Mouse (Mus musculus) liver, embryonic 15.5 days (tissue): ENCODE data around the gene AI837181. TPM values are rescaled to one million over a fixed set of nuclear protein-coding genes. Genes with fewer than 3 reads are reported as not detected.

Source experiments
- ATAC-seq: fragments of 200-750 bp; cut with Nextera tagmentation; 2 replicates; pipeline ENCODE4 v1.8.0; 2017; ENCODE audit warnings: moderate number of reproducible peaks, mild to moderate bottlenecking, moderate library complexity; ENCODE audit not compliant: insufficient read depth
- H3K27ac ChIP-seq: fragments of 300-500 bp; sonication (generic); replicated peaks from 2 replicates; pipeline ENCODE4 v1.5.1; 2015; ENCODE audit warnings: mild to moderate bottlenecking, inconsistent platforms
- H3K27me3 ChIP-seq: fragments of 300-500 bp; sonication (generic); 2 replicates; pipeline ENCODE4 v1.6.1; 2015; ENCODE audit warnings: mild to moderate bottlenecking, inconsistent platforms
- H3K36me3 ChIP-seq: fragments of 300-500 bp; sonication (generic); replicated peaks from 2 replicates; pipeline ENCODE4 v1.6.1; 2015; ENCODE audit warnings: moderate library complexity, mild to moderate bottlenecking, inconsistent platforms
- H3K4me1 ChIP-seq: fragments of 300-500 bp; sonication (generic); replicated peaks from 2 replicates; pipeline ENCODE4 v1.6.1; 2015; ENCODE audit warnings: inconsistent platforms
- H3K4me2 ChIP-seq: fragments of 300-500 bp; sonication (generic); 2 replicates; pipeline ENCODE4 v1.6.1; 2015; ENCODE audit warnings: moderate library complexity, mild to moderate bottlenecking, inconsistent platforms
- H3K4me3 ChIP-seq: fragments of 300-500 bp; sonication (generic); replicated peaks from 2 replicates; pipeline ENCODE4 v1.5.1; 2015; ENCODE audit warnings: mild to moderate bottlenecking, inconsistent platforms
- H3K9ac ChIP-seq: fragments of 300-500 bp; sonication (generic); 2 replicates; pipeline ENCODE4 v1.6.1; 2015; ENCODE audit warnings: moderate library complexity, mild to moderate bottlenecking, inconsistent platforms
- H3K9me3 ChIP-seq: fragments of 300-500 bp; sonication (generic); replicated peaks from 2 replicates; pipeline ENCODE4 v1.6.1; 2016; ENCODE audit warnings: inconsistent platforms
- WGBS: fragments of 180-500 bp; shearing (Covaris S2); methylation state at CpG from one replicate; pipeline ENCODE4 v1.1.7; 2015; ENCODE audit warnings: mixed read lengths; ENCODE audit not compliant: insufficient replicate concordance; 5-methylcytosine and 5-hydroxymethylcytosine counted together
- polyA plus RNA-seq: library from polyadenylated mRNA; unstranded; fragments of >200 nt; fragmentation: Nextera tagmentation; extraction: Ambion mirVana; gene quantifications from 2 replicates; pipeline ENCODE4 v1.2.1, GENCODE M21; 2015

Gene AI837181
- polyA plus RNA-seq, 1 experiment from 2014 or later: 17.6 TPM

DNA sequence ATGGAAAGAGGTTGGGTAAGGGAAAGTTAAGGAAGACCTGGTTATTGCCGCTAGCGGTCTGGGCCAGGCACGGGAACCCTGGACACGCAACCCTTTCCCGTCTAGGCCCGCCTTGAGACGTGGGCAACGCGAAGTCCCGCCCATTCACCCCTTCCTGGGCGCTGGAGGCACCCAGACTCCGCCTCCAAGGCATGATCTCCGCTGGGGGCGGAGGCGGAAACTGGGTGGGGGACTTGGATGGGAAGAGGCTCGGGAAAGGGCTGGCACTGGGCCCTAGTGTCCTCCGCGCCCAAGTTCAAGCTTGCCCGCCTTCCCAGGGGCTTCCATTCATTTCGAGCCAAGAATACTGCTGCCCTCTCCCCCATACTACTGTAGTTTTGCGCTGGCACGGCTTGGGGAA, 48.8 kb downstream of the AI837181 start, which contains the start of gene Efemp2:
Efemp2 (plus strand) TSS at position 235 of the 400 bp plus-strand sequence.
- Histone ChIP-seq H3K36me3 (no peaks in the 10 kb centered on the region), H3K4me1 (peaks cover 23% of the 10 kb centered on the region), H3K4me2 (peak within 1 kb of the TSS; percentile 79), H3K9ac (peak within 1 kb of the TSS; percentile 37; the same call in 1 of the 2 replicates), H3K27ac (0 out of 2 replicates have a peak within 1 kb of the TSS, but pooled peaks have one; percentile 24), H3K27me3 (peaks cover 61% of the 10 kb centered on the region), H3K9me3 (no peaks in the 10 kb centered on the region), H3K4me3 (peak within 1 kb of the TSS; percentile 53)
- 6% methylated on average over 22 of the region's 22 CpGs for WGBS
- peak; percentile 64; the same call in 1 of the 2 replicates for ATAC-seq

DNA sequence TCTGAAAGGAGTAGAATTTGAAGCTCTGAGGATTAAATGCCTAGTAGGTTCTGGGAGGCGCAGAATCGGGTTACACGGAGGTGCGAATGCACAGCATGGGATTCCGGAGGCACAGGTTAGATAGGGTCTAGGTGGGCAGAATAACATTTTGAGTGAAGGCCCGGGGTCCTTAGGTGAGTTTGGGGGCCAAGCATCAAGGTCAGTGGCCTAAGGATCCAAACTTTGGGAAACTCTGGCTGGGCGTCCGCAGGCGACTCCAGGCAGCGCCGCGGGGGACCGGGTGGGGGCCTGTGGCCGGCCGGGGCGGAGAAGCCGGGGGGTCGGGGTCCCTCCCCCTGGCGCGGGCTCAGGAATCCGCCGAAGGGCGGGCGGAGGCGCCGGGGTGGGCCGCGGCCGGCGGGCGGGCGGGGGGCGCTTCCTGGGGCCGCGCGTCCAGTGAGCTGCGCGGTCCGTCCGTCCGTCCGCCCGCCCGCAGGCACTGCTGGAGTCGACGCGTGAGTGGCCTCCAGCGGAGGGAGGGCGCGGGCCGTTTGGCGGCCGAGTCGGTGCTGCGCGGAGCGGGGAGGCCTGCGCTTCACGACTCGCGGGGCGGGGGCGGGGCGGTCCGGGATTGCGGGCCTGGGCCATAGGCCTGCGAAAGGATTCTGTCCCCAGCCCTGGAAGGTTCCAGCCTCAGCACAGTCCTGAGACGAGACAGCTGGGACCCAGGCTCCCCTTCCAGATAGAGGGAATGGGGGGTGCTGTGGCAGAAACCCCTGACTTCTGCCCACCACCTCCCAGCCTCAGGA, 49.5 kb downstream of the AI837181 start:
- 0 out of 2 replicates have a peak, but pooled peaks have one; percentile 8 for ATAC-seq
- 2% methylated on average over 59 of the region's 68 CpGs for WGBS

DNA sequence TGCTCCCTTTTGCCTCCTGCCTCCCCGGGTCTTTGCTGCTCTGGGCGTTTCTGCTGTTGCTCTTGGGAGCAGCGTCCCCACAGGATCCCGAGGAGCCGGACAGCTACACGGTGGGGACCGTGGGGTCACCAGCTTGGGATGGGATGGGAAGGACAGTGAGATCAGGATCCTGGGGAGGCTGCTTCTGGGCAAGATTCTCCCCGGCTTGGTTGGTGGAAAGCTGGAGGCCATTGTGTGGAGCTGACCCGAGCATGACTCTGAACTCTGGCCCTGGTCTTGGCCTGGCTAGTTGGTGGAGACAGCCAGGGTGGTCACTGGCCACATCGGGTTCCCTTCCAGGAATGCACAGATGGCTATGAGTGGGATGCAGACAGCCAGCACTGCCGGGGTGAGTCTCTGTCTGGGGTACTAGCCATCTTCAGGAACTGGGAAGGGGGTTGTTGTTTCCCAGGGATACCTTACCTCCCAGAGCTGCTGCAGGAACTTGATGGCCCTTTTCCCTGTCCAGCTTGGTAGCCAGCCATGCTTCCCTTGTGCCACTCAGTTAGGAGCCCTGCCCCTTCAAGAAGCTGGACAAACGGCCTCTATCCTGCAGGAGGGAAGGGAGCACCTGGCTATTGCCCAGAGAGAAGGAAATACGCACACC, 50.2 kb downstream of the AI837181 start:
- Histone ChIP-seq H3K27me3 (peaks cover 49% of the 10 kb centered on the region), H3K4me2 (peak overlapping the region; percentile 79), H3K9ac (peak overlapping the region; percentile 37; the same call in 1 of the 2 replicates), H3K4me3 (peak overlapping the region; percentile 53), H3K9me3 (no peaks in the 10 kb centered on the region), H3K4me1 (peaks cover 23% of the 10 kb centered on the region), H3K36me3 (no peaks in the 10 kb centered on the region), H3K27ac (0 out of 2 replicates have a peak overlapping the region, but pooled peaks have one; percentile 24)
- WGBS: 40% methylated on average over 13 of the region's 13 CpGs
- 0 out of 2 replicates have a peak, but pooled peaks have one; percentile 11 for ATAC-seq

More for the DNA sequence above, 49.5 kb downstream of the AI837181 start:
- Histone ChIP-seq H3K36me3 (no peaks in the 10 kb centered on the region), H3K27me3 (peaks cover 55% of the 10 kb centered on the region), H3K4me2 (peak overlapping the region; percentile 79), H3K27ac (0 out of 2 replicates have a peak overlapping the region, but pooled peaks have one; percentile 24), H3K9me3 (no peaks in the 10 kb centered on the region), H3K9ac (peak overlapping the region; percentile 37; the same call in 1 of the 2 replicates), H3K4me1 (peaks cover 23% of the 10 kb centered on the region), H3K4me3 (peak overlapping the region; percentile 53)

Other genes starting within 250 kb of the AI837181 start
- 8.6 TPM in 2 replicates for gene Pacs1, start 152.0 kb upstream of the AI837181 start, polyA plus RNA-seq
- gene Sf3b2, start 129.7 kb upstream of the AI837181 start, polyA plus RNA-seq: 113 and 114 TPM in 2 replicates
- 0.06 and 0.09 TPM in 2 replicates for gene Gal3st3, start 126.8 kb upstream of the AI837181 start, polyA plus RNA-seq
- gene Catsper1, start 89.4 kb upstream of the AI837181 start, polyA plus RNA-seq: not detected in 2 replicates
- gene Cst6, start 75.6 kb upstream of the AI837181 start, polyA plus RNA-seq: not detected in 2 replicates
- gene Eif1ad, start 58.4 kb upstream of the AI837181 start, polyA plus RNA-seq: 26.0 and 26.5 TPM in 2 replicates
- gene Banf1, start 58.0 kb upstream of the AI837181 start, polyA plus RNA-seq: 216 and 231 TPM in 2 replicates
- 26.5 and 31.5 TPM in 2 replicates for gene Sart1, start 36.4 kb upstream of the AI837181 start, polyA plus RNA-seq
- gene Tsga10ip, start 22.6 kb upstream of the AI837181 start, polyA plus RNA-seq: 0.46 TPM in 1 of 2 replicates, not detected in the other
- gene Drap1, start 165 bp upstream of the AI837181 start, polyA plus RNA-seq: 61.1 and 64.6 TPM in 2 replicates
- gene Fosl1, start 22.4 kb downstream of the AI837181 start, polyA plus RNA-seq: not detected in 2 replicates
- 1.6 TPM in 2 replicates for gene Ccdc85b, start 32.8 kb downstream of the AI837181 start, polyA plus RNA-seq
- gene Fibp, start 35.5 kb downstream of the AI837181 start, polyA plus RNA-seq: 25.3 and 28.6 TPM in 2 replicates
- gene Ctsw, start 43.4 kb downstream of the AI837181 start, polyA plus RNA-seq: 0.53 and 0.54 TPM in 2 replicates
- gene Efemp2, start 48.8 kb downstream of the AI837181 start, polyA plus RNA-seq: 16.0 and 17.5 TPM in 2 replicates
- gene Mus81, start 63.3 kb downstream of the AI837181 start, polyA plus RNA-seq: 14.0 and 16.4 TPM in 2 replicates
- gene Cfl1, start 65.3 kb downstream of the AI837181 start, polyA plus RNA-seq: 992 and 1,073 TPM in 2 replicates
- gene 1700020D05Rik, start 78.6 kb downstream of the AI837181 start, polyA plus RNA-seq: 0.12 TPM in 1 of 2 replicates, not detected in the other
- 6.8 and 7.0 TPM in 2 replicates for gene Snx32, start 85.4 kb downstream of the AI837181 start, polyA plus RNA-seq
- 0.05 TPM in 1 of 2 replicates, not detected in the other for gene Ovol1, start 135.5 kb downstream of the AI837181 start, polyA plus RNA-seq
- gene Ap5b1, start 142.9 kb downstream of the AI837181 start, polyA plus RNA-seq: 3.6 and 4.0 TPM in 2 replicates
- gene Rnaseh2c, start 176.7 kb downstream of the AI837181 start, polyA plus RNA-seq: 100 and 122 TPM in 2 replicates
- gene Kat5, start 185.1 kb downstream of the AI837181 start, polyA plus RNA-seq: 16.2 and 17.4 TPM in 2 replicates
- gene Rela, start 212.3 kb downstream of the AI837181 start, polyA plus RNA-seq: 23.3 and 24.2 TPM in 2 replicates
- gene Sipa1, start 238.6 kb downstream of the AI837181 start, polyA plus RNA-seq: 28.2 and 32.5 TPM in 2 replicates